Mouse (Mus musculus) liver, embryonic 14.5 days (tissue): Measurements from ENCODE around the gene Gm44502.

Source experiments
- CTCF ChIP-seq: IDR thresholded peaks from 2 replicates; pipeline ENCODE4 v1.5.1; 2016; ENCODE audit warnings: antibody characterized with exemption, low read depth, control low read depth
- EP300 ChIP-seq: IDR thresholded peaks from 2 replicates; pipeline ENCODE4 v1.6.1; 2016; ENCODE audit warnings: antibody characterized with exemption, low read depth

GRCm38 (mm10) chr15:89410118-89410517 is 19.4 kb downstream of the Gm44502 start, which contains the start of gene Syce3:
- TF ChIP-seq CTCF (no peak), EP300 (no peak)
